26 mouse cellular contexts compared by ENCODE assay signal in genomic region chr7:143165687-143166265, GRCm38 (mm10). TPM values are rescaled to one million over a fixed set of nuclear protein-coding genes. Genes with fewer than 3 reads are reported as not detected.
DNase-seq lines count a peak whose midpoint lies in the region; TF ChIP-seq lines count a peak whose summit lies in the region.
"Had no signal": no experiment of that assay in that cellular context is flagged by ENCODE, and none has a peak within 500 bp of the region (broad histone marks: within the 10 kb centered on the region; RNA-seq: fewer than 3 reads in every experiment).

No protein-coding gene starts in this region.

- intact Hi-C loops in heart, postnatal 25 days (cut with DNase I): no loop called here

- TF ChIP-seq CTCF in layer of hippocampus, adult 2 months (conservative IDR thresholded peaks at IDR 0.05): no peak

- DNase-seq in cerebellum, postnatal 14 days: peak; percentile 59 to 69
- no peak for DNase-seq in cerebellum, adult 9-11 months
- peak; percentile 28 to 30 for DNase-seq in layer of hippocampus, adult 2 months (ENCODE audit: low spot score in 2 of 2)
- DNase-seq in layer of hippocampus, adult 11-12 months (ENCODE audit: low spot score): no peak
- peak; percentile 20 to 45 for DNase-seq in layer of hippocampus, postnatal 10 days (ENCODE audit: low spot score in 2 of 2)
- DNase-seq in c-Kit-positive CD71-positive TER-119-positive erythroid progenitor cells, embryonic 14.5 days (ENCODE audit: low spot score): no peak
- DNase-seq in heart, postnatal 25 days (ENCODE audit: low spot score): no peak
- DNase-seq: adrenal gland, postnatal 36 days; cerebellum, adult 2 months; gastrocnemius, adult 2 months; kidney, adult 9 months; kidney, postnatal 14 days; lung, adult 18-20 months; lung, postnatal 10 days; retina, postnatal 1 day; thymus, adult 18-20 months; thymus, postnatal 4 days had no signal

- H3K4me3 ChIP-seq in layer of hippocampus, adult 2 months: no peak overlapping the region
- H3K4me3 ChIP-seq: erythroblast, embryonic 14.5 days; forebrain, embryonic 13.5 days; gastrocnemius, adult 2 months; hindbrain, embryonic 12.5 days; limb, embryonic 13.5 days; liver, embryonic 12.5 days; midbrain, embryonic 10.5 days; myocyte; neural tube, embryonic 13.5 days had no signal

- no peak overlapping the region for H3K27ac ChIP-seq in layer of hippocampus, adult 2 months
- H3K27ac ChIP-seq: forebrain, embryonic 13.5 days; gastrocnemius, adult 2 months; hindbrain, embryonic 12.5 days; limb, embryonic 13.5 days; liver, embryonic 12.5 days; midbrain, embryonic 10.5 days; neural tube, embryonic 13.5 days had no signal

RNA-seq across cellular contexts. Expression of gene Kcnq1, which starts 59.6 kb away (rescaled TPM):
- total RNA-seq in layer of hippocampus, adult 2 months (2021): under 1 TPM; 0.29 to 0.97 TPM
- total RNA-seq in layer of hippocampus, postnatal 10 days (2021): 1 to 10 TPM; 1.0 to 2.3 TPM
- 10 to 100 TPM; 37.4 to 37.7 TPM for total RNA-seq in heart, postnatal 25 days (2021)
- total RNA-seq: common myeloid progenitor, adult 5-6 weeks had no signal

Comparison
In these comparisons a context has a peak if more than half of its experiments do, and no peak if none do; other contexts are left out.
1. DNase-seq: peak in cerebellum, postnatal 14 days (2 of 2), layer of hippocampus, adult 2 months (2 of 2) and layer of hippocampus, postnatal 10 days (2 of 2); none in cerebellum, adult 9-11 months (single experiment), layer of hippocampus, adult 11-12 months (single experiment), c-Kit-positive CD71-positive TER-119-positive erythroid progenitor cells, embryonic 14.5 days (single experiment) and heart, postnatal 25 days (single experiment).
2. RNA of gene Kcnq1, which starts 59.6 kb away (total RNA-seq): 37.4 to 37.7 TPM in heart, postnatal 25 days; 1.0 to 2.3 TPM in layer of hippocampus, postnatal 10 days and 0.29 to 0.97 TPM in layer of hippocampus, adult 2 months; every median in the first group is over 10 times any median in the second.